Mouse (Mus musculus) kidney, embryonic 16.5 days (tissue): ENCODE measurements around the gene Kcnh4. TPM values are rescaled to one million over a fixed set of nuclear protein-coding genes. Genes with fewer than 3 reads are reported as not detected.

ENCODE experiments used
- ATAC-seq: fragments of 200-750 bp; cut with Nextera tagmentation; 2 replicates; pipeline ENCODE4 v1.8.0; 2017; ENCODE audit warnings: moderate TSS enrichment; ENCODE audit not compliant: low FRiP score, low TSS enrichment
- H3K27ac ChIP-seq: fragments of 300-500 bp; sonication (generic); 2 replicates; pipeline ENCODE4 v1.5.1; 2014; ENCODE audit warnings: low read length
- H3K27me3 ChIP-seq: fragments of 300-500 bp; sonication (generic); 2 replicates; pipeline ENCODE4 v1.6.1; 2014; ENCODE audit warnings: low read length, control low read depth, mixed read lengths; ENCODE audit not compliant: insufficient read depth
- H3K36me3 ChIP-seq: fragments of 300-500 bp; sonication (generic); 2 replicates; pipeline ENCODE4 v1.6.1; 2014; ENCODE audit warnings: low read length, control low read depth, mixed read lengths; ENCODE audit not compliant: insufficient read depth
- H3K4me1 ChIP-seq: fragments of 300-500 bp; sonication (generic); 2 replicates; pipeline ENCODE4 v1.6.1; 2014; ENCODE audit warnings: low read length, control low read depth, mixed read lengths; ENCODE audit not compliant: insufficient read depth
- H3K4me2 ChIP-seq: fragments of 300-500 bp; sonication (generic); replicated peaks from 2 replicates; pipeline ENCODE4 v1.6.1; 2014; ENCODE audit warnings: low read depth, low read length
- H3K4me3 ChIP-seq: fragments of 300-500 bp; sonication (generic); 2 replicates; pipeline ENCODE4 v1.5.1; 2014; ENCODE audit warnings: mild to moderate bottlenecking, low read length
- H3K9ac ChIP-seq: fragments of 300-500 bp; sonication (generic); replicated peaks from 2 replicates; pipeline ENCODE4 v1.6.1; 2014; ENCODE audit warnings: low read length
- H3K9me3 ChIP-seq: fragments of 300-500 bp; sonication (generic); 2 replicates; pipeline ENCODE4 v1.6.1; 2016; ENCODE audit warnings: low read length, control low read depth
- WGBS: fragments of 180-500 bp; shearing (Covaris S2); extraction: QIAGEN DNeasy Blood & Tissue Kit; methylation state at CpG from one replicate; pipeline ENCODE4 v1.1.7; 2014; 5-methylcytosine and 5-hydroxymethylcytosine counted together
- polyA plus RNA-seq: library from polyadenylated mRNA; unstranded; fragments of >200 nt; fragmentation: Nextera tagmentation; extraction: Ambion mirVana; gene quantifications from 2 replicates; pipeline ENCODE4 v1.2.1, GENCODE M21; 2015

Kcnh4 gene
- polyA plus RNA-seq, 1 experiment from 2014 or later, result not detected

DNA sequence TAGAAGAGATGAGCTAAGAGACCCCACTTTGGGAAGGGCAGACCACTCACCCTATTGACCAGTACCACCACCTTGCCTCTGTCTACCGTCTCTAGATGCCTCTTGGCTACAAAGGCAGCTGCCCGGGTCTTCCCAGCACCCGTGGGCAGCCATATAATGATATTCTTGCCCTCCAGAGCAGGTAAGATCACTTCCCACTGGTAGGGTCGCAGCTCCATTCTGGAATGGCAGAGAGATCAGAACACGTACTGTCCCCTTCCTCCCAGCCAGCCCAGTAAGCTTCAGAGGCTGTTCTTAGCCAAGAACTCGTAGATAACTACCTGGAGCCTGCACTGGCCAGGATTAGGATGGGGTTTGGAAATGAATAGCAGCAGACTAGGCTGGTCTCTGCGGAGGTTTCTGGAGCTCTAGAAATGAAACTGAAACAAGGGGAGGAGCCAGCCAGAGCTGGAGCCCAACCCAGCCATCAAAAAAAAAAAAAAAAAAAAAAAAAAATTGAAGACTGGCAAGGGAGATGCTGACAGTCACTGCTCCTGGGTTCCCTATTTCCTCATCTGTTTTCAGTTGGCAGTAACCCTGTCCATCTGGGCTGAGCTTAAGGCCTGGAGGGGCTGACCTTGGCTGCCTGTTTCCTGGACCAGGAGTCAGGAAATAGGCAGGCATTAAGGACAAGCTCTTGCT, 55.8 kb downstream of the Kcnh4 start, which contains the start of gene Dhx58:
Gene Dhx58, minus strand, starts transcription at position 421 of the 681 bp plus-strand sequence.
- H3K9me3 ChIP-seq, result no peaks in the 10 kb centered on the region
- ATAC-seq, result no peak
- no peak within 1 kb of the TSS for H3K4me2 ChIP-seq
- no peak within 1 kb of the TSS for H3K27ac ChIP-seq
- 66% methylated on average over 7 of the region's 7 CpGs for WGBS
- peaks cover 35% of the 10 kb centered on the region for H3K36me3 ChIP-seq
- H3K9ac ChIP-seq, result no peak within 1 kb of the TSS
- H3K4me1 ChIP-seq, result 0 out of 2 replicates have a peak, but pooled peaks cover 3% of the 10 kb centered on the region
- no peak within 1 kb of the TSS for H3K4me3 ChIP-seq
- no peaks in the 10 kb centered on the region for H3K27me3 ChIP-seq

GRCm38 (mm10) chr11:100703366-100703765, 56.4 kb downstream of the Kcnh4 start:
- Histone ChIP-seq H3K27ac (no peak overlapping the region), H3K27me3 (no peaks in the 10 kb centered on the region), H3K4me1 (0 out of 2 replicates have a peak, but pooled peaks cover 3% of the 10 kb centered on the region), H3K4me2 (no peak overlapping the region), H3K9ac (no peak overlapping the region), H3K36me3 (peaks cover 29% of the 10 kb centered on the region), H3K9me3 (no peaks in the 10 kb centered on the region), H3K4me3 (no peak overlapping the region)
- ATAC-seq, result no peak
- 70% methylated on average over 11 of the region's 11 CpGs for WGBS

GRCm38 (mm10) chr11:100702906-100703305, 56.8 kb downstream of the Kcnh4 start:
- H3K36me3 ChIP-seq, result peaks cover 24% of the 10 kb centered on the region
- 41% methylated on average over 7 of the region's 7 CpGs for WGBS
- ATAC-seq, result no peak
- no peaks in the 10 kb centered on the region for H3K27me3 ChIP-seq
- 0 out of 2 replicates have a peak overlapping the region, but pooled peaks have one; percentile 5 for H3K4me3 ChIP-seq
- H3K4me2 ChIP-seq, result peak overlapping the region; percentile 45
- H3K27ac ChIP-seq, result no peak overlapping the region
- no peak overlapping the region for H3K9ac ChIP-seq
- no peaks in the 10 kb centered on the region for H3K9me3 ChIP-seq
- H3K4me1 ChIP-seq, result 0 out of 2 replicates have a peak, but pooled peaks cover 3% of the 10 kb centered on the region

DNA sequence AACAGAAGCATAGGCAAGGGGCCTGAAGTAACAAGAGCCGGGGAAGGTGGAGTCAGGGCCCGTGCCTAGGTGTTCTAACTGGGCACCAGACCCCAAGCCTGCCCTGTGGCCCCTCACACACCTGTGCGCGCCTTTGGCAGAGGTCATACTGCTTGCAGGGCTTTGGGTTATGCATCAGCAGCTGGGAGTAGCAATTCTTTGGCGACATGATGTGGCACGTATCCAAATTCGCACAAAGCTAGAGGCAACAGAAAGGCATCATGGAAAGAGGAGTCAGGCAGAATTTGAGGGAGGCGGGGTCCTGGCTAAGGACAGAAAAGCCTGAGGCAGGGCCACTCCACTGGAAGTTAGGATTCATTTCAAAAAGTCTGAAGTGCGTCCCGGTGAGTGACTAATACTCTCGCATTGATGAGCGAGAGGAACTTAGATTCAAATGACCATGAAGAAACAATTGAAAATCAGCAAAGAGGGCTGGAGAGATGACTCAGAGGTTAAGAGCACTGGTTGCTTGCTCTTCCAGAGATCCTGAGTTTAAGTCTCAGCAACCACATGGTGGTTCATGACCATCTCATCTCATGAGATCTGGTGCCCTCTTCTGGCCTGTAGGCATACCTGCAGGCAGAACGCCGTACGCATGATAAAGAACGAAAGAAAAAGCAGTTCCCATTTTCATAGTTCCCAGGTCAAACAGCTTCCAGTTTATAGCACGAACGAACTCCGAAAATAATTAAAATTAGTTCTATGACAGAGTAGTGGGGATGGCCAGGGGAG, 57.5 kb downstream of the Kcnh4 start:
- 36% methylated on average over 19 of the region's 19 CpGs for WGBS
- Histone ChIP-seq H3K9me3 (no peaks in the 10 kb centered on the region), H3K36me3 (peaks cover 22% of the 10 kb centered on the region), H3K4me1 (0 out of 2 replicates have a peak, but pooled peaks cover 3% of the 10 kb centered on the region), H3K4me3 (0 out of 2 replicates have a peak overlapping the region, but pooled peaks have one; percentile 5), H3K9ac (no peak overlapping the region), H3K27ac (no peak overlapping the region), H3K27me3 (no peaks in the 10 kb centered on the region), H3K4me2 (peak overlapping the region; percentile 45)
- ATAC-seq, result peak; percentile 36; the same call in 1 of the 2 replicates

GRCm38 (mm10) chr11:100701301-100701700, 58.4 kb downstream of the Kcnh4 start:
- WGBS, result 2% methylated on average over 14 of the region's 14 CpGs
- H3K4me3 ChIP-seq, result peak overlapping the region; percentile 26
- peak overlapping the region; percentile 41 for H3K4me2 ChIP-seq
- no peak overlapping the region for H3K27ac ChIP-seq
- H3K27me3 ChIP-seq, result no peaks in the 10 kb centered on the region
- 0 out of 2 replicates have a peak overlapping the region, but pooled peaks have one; percentile 42 for H3K9ac ChIP-seq
- ATAC-seq, result no peak
- peaks cover 17% of the 10 kb centered on the region; the same call in 1 of the 2 replicates for H3K36me3 ChIP-seq
- H3K4me1 ChIP-seq, result 0 out of 2 replicates have a peak, but pooled peaks cover 3% of the 10 kb centered on the region
- no peaks in the 10 kb centered on the region for H3K9me3 ChIP-seq

- 79% methylated on average over 3 of the region's 3 CpGs for WGBS
- peak overlapping the region; percentile 41; the same call in 1 of the 2 replicates for H3K4me2 ChIP-seq
- H3K27me3 ChIP-seq, result no peaks in the 10 kb centered on the region
- H3K9ac ChIP-seq, result no peak overlapping the region
- 0 out of 2 replicates have a peak, but pooled peaks cover 3% of the 10 kb centered on the region for H3K4me1 ChIP-seq
- peaks cover 11% of the 10 kb centered on the region; the same call in 1 of the 2 replicates for H3K36me3 ChIP-seq
- H3K9me3 ChIP-seq, result no peaks in the 10 kb centered on the region
- no peak overlapping the region for H3K4me3 ChIP-seq
- no peak overlapping the region for H3K27ac ChIP-seq
- no peak for ATAC-seq
These were observed 59.0 kb downstream of the Kcnh4 start for GRCm38 (mm10) chr11:100700710-100701109.

GRCm38 (mm10) chr11:100697921-100698320, 61.8 kb downstream of the Kcnh4 start:
- Histone ChIP-seq H3K4me2 (no peak overlapping the region), H3K36me3 (no peaks in the 10 kb centered on the region), H3K27ac (no peak overlapping the region), H3K4me1 (0 out of 2 replicates have a peak, but pooled peaks cover 3% of the 10 kb centered on the region), H3K9ac (no peak overlapping the region), H3K9me3 (no peaks in the 10 kb centered on the region), H3K27me3 (no peaks in the 10 kb centered on the region), H3K4me3 (no peak overlapping the region)
- no peak for ATAC-seq
- 79% methylated on average over 7 of the region's 7 CpGs for WGBS

GRCm38 (mm10) chr11:100694926-100695325, 64.8 kb downstream of the Kcnh4 start:
- Histone ChIP-seq H3K27me3 (peaks cover 2% of the 10 kb centered on the region; the same call in 1 of the 2 replicates), H3K4me1 (peaks cover 8% of the 10 kb centered on the region), H3K36me3 (no peaks in the 10 kb centered on the region), H3K9me3 (no peaks in the 10 kb centered on the region), H3K4me3 (no peak overlapping the region), H3K4me2 (no peak overlapping the region), H3K9ac (no peak overlapping the region), H3K27ac (no peak overlapping the region)
- no peak for ATAC-seq
- WGBS, result 40% methylated on average over 5 of the region's 5 CpGs

DNA sequence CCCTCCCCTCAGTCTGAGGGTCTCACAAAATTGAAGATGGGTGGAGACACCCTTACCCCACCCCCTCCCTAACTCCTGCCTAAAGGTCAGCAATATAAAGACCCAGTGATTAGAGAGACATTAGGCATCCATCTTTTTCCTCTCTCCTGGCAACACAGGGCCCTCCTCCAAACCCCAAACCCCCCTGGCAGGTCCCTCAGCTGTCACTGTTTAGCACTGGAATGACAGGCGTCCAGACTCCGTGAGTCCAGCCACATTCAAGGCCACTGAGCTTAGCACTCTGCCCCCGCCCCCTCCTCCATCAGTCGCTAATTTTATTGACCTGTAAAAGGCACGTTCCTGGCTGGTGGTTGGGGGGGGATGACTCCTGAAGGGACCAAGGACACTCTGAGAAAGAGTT, 66.6 kb downstream of the Kcnh4 start:
- ATAC-seq, result no peak
- Histone ChIP-seq H3K9me3 (no peaks in the 10 kb centered on the region), H3K4me3 (no peak overlapping the region), H3K4me2 (no peak overlapping the region), H3K27me3 (peaks cover 2% of the 10 kb centered on the region; the same call in 1 of the 2 replicates), H3K4me1 (peaks cover 8% of the 10 kb centered on the region), H3K27ac (no peak overlapping the region), H3K36me3 (no peaks in the 10 kb centered on the region), H3K9ac (no peak overlapping the region)
- WGBS, result 21% methylated on average over 5 of the region's 5 CpGs
